Mouse (Mus musculus): ENCODE measurements around the gene Dcaf4.

- TF ChIP-seq POLR2A (IDR thresholded peaks at IDR 0.05; ENCODE audit: borderline replicate concordance, extremely low read depth, insufficient read depth, insufficient read length, poor library complexity, severe bottlenecking) (no peak), CTCF (IDR thresholded peaks at IDR 0.05; ENCODE audit: borderline replicate concordance, extremely low read depth, insufficient read depth, insufficient read length) (no peak)
Observed at GRCm38 (mm10) chr12:83481439-83481838, 38.8 kb upstream of the Dcaf4 start.

All from brain, embryonic 14.5 days (tissue).